ENCODE assay signal across 8 mouse cellular contexts in genomic region chr16:8674165-8674564, GRCm38 (mm10). TPM values are rescaled to one million over a fixed set of nuclear protein-coding genes. Genes with fewer than 3 reads are reported as not detected.
DNase-seq lines count a peak whose midpoint lies in the region; ATAC-seq and TF ChIP-seq lines count a peak whose summit lies in the region.

No protein-coding gene starts in this region.

- no peaks in the 10 kb centered on the region for H3K36me3 ChIP-seq in kidney, postnatal 0 days (ENCODE audit: insufficient read depth, low read length)
- H3K36me3 ChIP-seq in thymus, adult 2 months (ENCODE audit: control insufficient read depth, insufficient read depth, low read length), result no peaks in the 10 kb centered on the region

- no peak overlapping the region for H3K27ac ChIP-seq in kidney, postnatal 0 days
- H3K27ac ChIP-seq in thymus, adult 2 months (ENCODE audit: control insufficient read depth, insufficient read depth, low read length), result no peak overlapping the region

- ATAC-seq in kidney, postnatal 0 days (replicated peaks; ENCODE audit: low FRiP score, low read depth), result no peak
- ATAC-seq in frontal cortex, adult (ENCODE audit: low TSS enrichment), result no peak

- no peaks in the 10 kb centered on the region for H3K27me3 ChIP-seq in kidney, postnatal 0 days (ENCODE audit: insufficient read depth, low read length)
- no peaks in the 10 kb centered on the region; the same call in 1 of the 2 replicates for H3K27me3 ChIP-seq in thymus, adult 2 months (ENCODE audit: control insufficient read depth, insufficient read depth, low read length)

- H3K9me3 ChIP-seq in kidney, postnatal 0 days (replicated peaks; ENCODE audit: low read length), result no peaks in the 10 kb centered on the region

- peaks cover 18% of the 10 kb centered on the region for H3K4me1 ChIP-seq in kidney, postnatal 0 days (replicated peaks; ENCODE audit: insufficient read depth, low read length)
- peaks cover 9% of the 10 kb centered on the region for H3K4me1 ChIP-seq in thymus, adult 2 months (replicated peaks; ENCODE audit: control insufficient read depth, insufficient read depth, low read length)

- DNase-seq in layer of hippocampus, adult 11-12 months (ENCODE audit: low spot score), result peak; percentile 41
- DNase-seq in layer of hippocampus, adult 9-10 months (ENCODE audit: low spot score), result no peak
- peak; percentile 61 for DNase-seq in MN1 (ENCODE audit: low spot score)
- DNase-seq in embryo, embryonic 10 days (ENCODE audit: low spot score), result peak; percentile 86
- DNase-seq in kidney, postnatal 0 days (ENCODE audit: low spot score), result peak; percentile 78
- DNase-seq in mesoderm, embryonic 11.5 days (ENCODE audit: low read depth, low spot score), result peak; percentile 86
- DNase-seq in thymus, adult 2 months, result peak; percentile 75

- H3K4me2 ChIP-seq in kidney, postnatal 0 days (ENCODE audit: low read length), result no peak overlapping the region

- 6% methylated on average over 8 of the region's 8 CpGs for WGBS in kidney, postnatal 0 days
- WGBS in thymus, adult 2 months, result 5% methylated on average over 8 of the region's 8 CpGs

- no peak overlapping the region for H3K9ac ChIP-seq in kidney, postnatal 0 days (ENCODE audit: low read depth, low read length)

- H3K4me3 ChIP-seq in kidney, postnatal 0 days (replicated peaks; ENCODE audit: low read depth, low read length), result no peak overlapping the region
- no peak overlapping the region for H3K4me3 ChIP-seq in thymus, adult 2 months (ENCODE audit: control insufficient read depth, insufficient read depth, low read length)

- peak; percentile 87 for TF ChIP-seq CTCF in kidney, postnatal 0 days (IDR thresholded peaks at IDR 0.05; ENCODE audit: low read depth)
- peak; percentile 69; the same call in 1 of the 2 replicates for TF ChIP-seq CTCF in thymus, adult 2 months (IDR thresholded peaks at IDR 0.05; ENCODE audit: borderline replicate concordance, control insufficient read depth, extremely low read depth, insufficient read depth, low read length, poor library complexity)

- TF ChIP-seq POLR2A in thymus, adult 2 months (IDR thresholded peaks at IDR 0.05; ENCODE audit: control insufficient read depth, extremely low read depth, insufficient read depth, low read length, poor library complexity), result no peak

RNA-seq across cellular contexts. Expression of gene Carhsp1, which starts 2.2 kb away (rescaled TPM):
- 53.0 and 61.1 TPM in 2 replicates for polyA plus RNA-seq in kidney, postnatal 0 days (2015; fragmentation: Nextera tagmentation; extraction: Ambion mirVana)
- polyA plus RNA-seq in thymus, adult 2 months (2012; rRNA removed), result 42.0 and 47.4 TPM in 2 replicates

RNA-seq across cellular contexts. Expression of gene Gm5767, which starts 6.4 kb away (rescaled TPM):
- not detected in 2 replicates for polyA plus RNA-seq in kidney, postnatal 0 days (2015; fragmentation: Nextera tagmentation; extraction: Ambion mirVana)
- polyA plus RNA-seq in thymus, adult 2 months (2012; rRNA removed), result 1.1 TPM in 1 of 2 replicates, not detected in the other

RNA-seq across cellular contexts. Expression of gene Tmem186, which starts 36.7 kb away (rescaled TPM):
- polyA plus RNA-seq in kidney, postnatal 0 days (2015; fragmentation: Nextera tagmentation; extraction: Ambion mirVana), result 13.8 and 16.0 TPM in 2 replicates
- 18.5 and 20.8 TPM in 2 replicates for polyA plus RNA-seq in thymus, adult 2 months (2012; rRNA removed)

RNA-seq across cellular contexts. Expression of gene Pmm2, which starts 36.7 kb away (rescaled TPM):
- 45.0 and 53.6 TPM in 2 replicates for polyA plus RNA-seq in kidney, postnatal 0 days (2015; fragmentation: Nextera tagmentation; extraction: Ambion mirVana)
- 110 and 116 TPM in 2 replicates for polyA plus RNA-seq in thymus, adult 2 months (2012; rRNA removed)
